Mouse (Mus musculus): Measurements from ENCODE around the gene Fut1. TPM values are rescaled to one million over a fixed set of nuclear protein-coding genes. Genes with fewer than 3 reads are reported as not detected.

Gene Fut1
- polyA plus RNA-seq, 1 experiment from 2014 or later, result not detected

GRCm38 (mm10) chr7:45667761-45668160 lies 50.7 kb downstream of the Fut1 start:
- no peaks in the 10 kb centered on the region for H3K9me3 ChIP-seq
- 73% methylated on average over 14 of the region's 14 CpGs for WGBS
- H3K36me3 ChIP-seq, result no peaks in the 10 kb centered on the region
- no peak for ATAC-seq (ENCODE audit: low read depth)
- H3K4me2 ChIP-seq, result no peak overlapping the region
- no peak overlapping the region for H3K27ac ChIP-seq (replicated peaks)
- H3K4me1 ChIP-seq (replicated peaks), result peaks cover 3% of the 10 kb centered on the region; the same call in 1 of the 2 replicates
- no peaks in the 10 kb centered on the region for H3K27me3 ChIP-seq
- H3K4me3 ChIP-seq, result no peak overlapping the region
- no peak overlapping the region for H3K9ac ChIP-seq

GRCm38 (mm10) chr7:45668921-45669320 lies 51.8 kb downstream of the Fut1 start:
- 93% methylated on average over 9 of the region's 9 CpGs for WGBS
- Histone ChIP-seq H3K27ac (replicated peaks) (no peak overlapping the region), H3K4me1 (replicated peaks) (peaks cover 3% of the 10 kb centered on the region; the same call in 1 of the 2 replicates), H3K4me3 (no peak overlapping the region), H3K9ac (no peak overlapping the region), H3K27me3 (no peaks in the 10 kb centered on the region), H3K9me3 (no peaks in the 10 kb centered on the region), H3K36me3 (no peaks in the 10 kb centered on the region), H3K4me2 (no peak overlapping the region)
- ATAC-seq (ENCODE audit: low read depth), result no peak

Other genes starting within 250 kb of the Fut1 start
- 11.1 and 11.6 TPM in 2 replicates for gene Lin7b, start 246.7 kb upstream of the Fut1 start, polyA plus RNA-seq (2015; fragmentation: Nextera tagmentation; extraction: Ambion mirVana)
- gene Snrnp70, start 221.5 kb upstream of the Fut1 start, polyA plus RNA-seq (2015; fragmentation: Nextera tagmentation; extraction: Ambion mirVana), result 186 and 225 TPM in 2 replicates
- gene Kcna7, start 211.6 kb upstream of the Fut1 start, polyA plus RNA-seq (2015; fragmentation: Nextera tagmentation; extraction: Ambion mirVana), result not detected in 2 replicates
- gene Ntf5, start 203.6 kb upstream of the Fut1 start, polyA plus RNA-seq (2015; fragmentation: Nextera tagmentation; extraction: Ambion mirVana), result not detected in 2 replicates
- gene Lhb, start 196.5 kb upstream of the Fut1 start, polyA plus RNA-seq (2015; fragmentation: Nextera tagmentation; extraction: Ambion mirVana), result not detected in 2 replicates
- gene Gys1, start 182.4 kb upstream of the Fut1 start, polyA plus RNA-seq (2015; fragmentation: Nextera tagmentation; extraction: Ambion mirVana), result 21.5 and 25.9 TPM in 2 replicates
- gene Ruvbl2, start 179.2 kb upstream of the Fut1 start, polyA plus RNA-seq (2015; fragmentation: Nextera tagmentation; extraction: Ambion mirVana), result 89.7 and 111 TPM in 2 replicates
- gene Ftl1, start 157.4 kb upstream of the Fut1 start, polyA plus RNA-seq (2015; fragmentation: Nextera tagmentation; extraction: Ambion mirVana), result 6,282 and 6,442 TPM in 2 replicates
- 184 and 237 TPM in 2 replicates for gene Bax, start 150.4 kb upstream of the Fut1 start, polyA plus RNA-seq (2015; fragmentation: Nextera tagmentation; extraction: Ambion mirVana)
- 0.13 and 0.29 TPM in 2 replicates for gene Tulp2, start 135.4 kb upstream of the Fut1 start, polyA plus RNA-seq (2015; fragmentation: Nextera tagmentation; extraction: Ambion mirVana)
- gene Gm45808, start 130.5 kb upstream of the Fut1 start, polyA plus RNA-seq (2015; fragmentation: Nextera tagmentation; extraction: Ambion mirVana), result not detected in 2 replicates
- gene Dhdh, start 128.5 kb upstream of the Fut1 start, polyA plus RNA-seq (2015; fragmentation: Nextera tagmentation; extraction: Ambion mirVana), result 3.2 and 3.4 TPM in 2 replicates
- 116 and 121 TPM in 2 replicates for gene Nucb1, start 106.9 kb upstream of the Fut1 start, polyA plus RNA-seq (2015; fragmentation: Nextera tagmentation; extraction: Ambion mirVana)
- gene Ppp1r15a, start 91.0 kb upstream of the Fut1 start, polyA plus RNA-seq (2015; fragmentation: Nextera tagmentation; extraction: Ambion mirVana), result 17.2 and 20.9 TPM in 2 replicates
- 4.1 and 7.9 TPM in 2 replicates for gene Plekha4, start 91.0 kb upstream of the Fut1 start, polyA plus RNA-seq (2015; fragmentation: Nextera tagmentation; extraction: Ambion mirVana)
- 0.52 and 1.7 TPM in 2 replicates for gene Hsd17b14, start 62.4 kb upstream of the Fut1 start, polyA plus RNA-seq (2015; fragmentation: Nextera tagmentation; extraction: Ambion mirVana)
- gene Bcat2, start 47.1 kb upstream of the Fut1 start, polyA plus RNA-seq (2015; fragmentation: Nextera tagmentation; extraction: Ambion mirVana), result 24.0 and 24.1 TPM in 2 replicates
- gene Fgf21, start 1.8 kb upstream of the Fut1 start, polyA plus RNA-seq (2015; fragmentation: Nextera tagmentation; extraction: Ambion mirVana), result not detected in 2 replicates
- 0.10 TPM in 1 of 2 replicates, not detected in the other for gene Izumo1, start 4.5 kb downstream of the Fut1 start, polyA plus RNA-seq (2015; fragmentation: Nextera tagmentation; extraction: Ambion mirVana)
- 13.1 TPM in 2 replicates for gene Rasip1, start 10.2 kb downstream of the Fut1 start, polyA plus RNA-seq (2015; fragmentation: Nextera tagmentation; extraction: Ambion mirVana)
- 3.1 and 3.4 TPM in 2 replicates for gene Mamstr, start 22.7 kb downstream of the Fut1 start, polyA plus RNA-seq (2015; fragmentation: Nextera tagmentation; extraction: Ambion mirVana)
- 0.15 TPM in 1 of 2 replicates, not detected in the other for gene Fut2, start 49.1 kb downstream of the Fut1 start, polyA plus RNA-seq (2015; fragmentation: Nextera tagmentation; extraction: Ambion mirVana)
- gene Ntn5, start 66.7 kb downstream of the Fut1 start, polyA plus RNA-seq (2015; fragmentation: Nextera tagmentation; extraction: Ambion mirVana), result 1.9 and 2.6 TPM in 2 replicates
- gene Sec1, start 77.1 kb downstream of the Fut1 start, polyA plus RNA-seq (2015; fragmentation: Nextera tagmentation; extraction: Ambion mirVana), result 0.52 and 0.93 TPM in 2 replicates
- 44.5 and 46.0 TPM in 2 replicates for gene Car11, start 82.6 kb downstream of the Fut1 start, polyA plus RNA-seq (2015; fragmentation: Nextera tagmentation; extraction: Ambion mirVana)
- gene Dbp, start 87.8 kb downstream of the Fut1 start, polyA plus RNA-seq (2015; fragmentation: Nextera tagmentation; extraction: Ambion mirVana), result 3.1 and 4.1 TPM in 2 replicates
- gene Rpl18, start 98.2 kb downstream of the Fut1 start, polyA plus RNA-seq (2015; fragmentation: Nextera tagmentation; extraction: Ambion mirVana), result 570 and 614 TPM in 2 replicates
- 25.1 and 26.3 TPM in 2 replicates for gene Sphk2, start 100.7 kb downstream of the Fut1 start, polyA plus RNA-seq (2015; fragmentation: Nextera tagmentation; extraction: Ambion mirVana)
- 0.39 and 0.55 TPM in 2 replicates for gene Fam83e, start 103.9 kb downstream of the Fut1 start, polyA plus RNA-seq (2015; fragmentation: Nextera tagmentation; extraction: Ambion mirVana)
- gene Spaca4, start 108.5 kb downstream of the Fut1 start, polyA plus RNA-seq (2015; fragmentation: Nextera tagmentation; extraction: Ambion mirVana), result not detected in 2 replicates
- gene Lmtk3, start 166.4 kb downstream of the Fut1 start, polyA plus RNA-seq (2015; fragmentation: Nextera tagmentation; extraction: Ambion mirVana), result 17.2 and 17.4 TPM in 2 replicates
- 4.9 and 5.2 TPM in 2 replicates for gene Sult2b1, start 167.4 kb downstream of the Fut1 start, polyA plus RNA-seq (2015; fragmentation: Nextera tagmentation; extraction: Ambion mirVana)
- 292 and 303 TPM in 2 replicates for gene Cyth2, start 197.3 kb downstream of the Fut1 start, polyA plus RNA-seq (2015; fragmentation: Nextera tagmentation; extraction: Ambion mirVana)
- gene Kcnj14, start 207.5 kb downstream of the Fut1 start, polyA plus RNA-seq (2015; fragmentation: Nextera tagmentation; extraction: Ambion mirVana), result 0.85 and 0.93 TPM in 2 replicates
- gene Grwd1, start 213.7 kb downstream of the Fut1 start, polyA plus RNA-seq (2015; fragmentation: Nextera tagmentation; extraction: Ambion mirVana), result 34.6 and 37.2 TPM in 2 replicates

Measured in neural tube, embryonic 13.5 days (tissue).